Mouse (Mus musculus): ENCODE data around the gene Sirt2.

The Sirt2 gene

DNA sequence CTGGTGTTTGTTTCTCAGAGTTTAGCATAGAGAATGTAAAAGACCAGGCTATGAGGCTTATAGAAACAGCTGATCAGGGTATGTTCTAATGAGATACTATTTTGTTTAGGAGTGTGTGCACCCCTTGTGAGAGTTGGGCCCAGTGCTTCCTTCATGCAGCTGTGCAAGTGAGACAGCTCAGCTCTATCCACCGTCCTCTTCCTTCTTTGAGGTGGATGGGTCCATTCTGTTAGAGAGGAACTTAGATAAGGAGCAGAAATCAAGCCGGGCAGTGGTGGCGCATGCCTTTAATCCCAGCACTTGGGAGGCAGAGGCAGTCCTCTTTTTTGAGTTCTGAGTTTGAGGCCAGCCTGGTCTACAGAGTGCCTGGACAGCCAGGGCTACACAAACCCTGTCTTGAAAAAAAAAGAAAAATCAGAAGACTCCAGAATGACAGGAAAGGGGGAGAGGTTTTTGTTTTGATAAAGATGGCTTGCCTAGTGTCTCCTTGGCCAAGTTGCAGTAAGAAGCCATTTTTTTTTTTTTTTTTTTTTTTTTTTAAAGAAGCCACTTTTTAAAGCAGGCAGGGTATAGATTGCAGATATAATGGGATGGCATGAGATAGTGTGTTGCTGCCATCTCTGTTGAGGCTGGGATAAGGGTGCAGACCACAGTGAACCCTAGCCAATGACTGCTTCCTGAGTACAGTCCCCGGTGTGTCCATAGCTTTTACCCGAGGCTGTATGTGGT is 47.9 kb downstream of the Sirt2 start:
- no peak for ATAC-seq (ENCODE audit: insufficient number of reproducible peaks, low FRiP score, low TSS enrichment)

DNA sequence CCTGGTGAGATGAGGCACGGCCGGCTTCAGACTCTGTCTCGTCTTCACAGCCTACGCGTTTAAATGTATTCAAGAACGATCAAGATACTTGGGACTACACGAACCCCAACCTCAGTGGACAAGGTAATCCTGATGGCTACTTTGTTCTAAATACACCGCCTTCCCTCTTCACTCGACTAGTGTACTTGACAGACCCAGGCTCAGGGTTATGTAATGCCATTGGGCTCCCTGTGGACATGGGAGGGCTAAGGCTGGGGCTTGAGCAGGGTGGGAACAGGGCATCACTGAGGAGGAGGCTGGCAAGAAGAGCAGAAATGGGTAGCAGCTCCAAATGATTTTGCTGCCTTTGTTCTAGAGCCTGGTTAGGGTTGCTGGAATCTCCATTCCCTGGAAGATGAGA is 48.7 kb downstream of the Sirt2 start:
- ATAC-seq (ENCODE audit: insufficient number of reproducible peaks, low FRiP score, low TSS enrichment), result no peak

DNA sequence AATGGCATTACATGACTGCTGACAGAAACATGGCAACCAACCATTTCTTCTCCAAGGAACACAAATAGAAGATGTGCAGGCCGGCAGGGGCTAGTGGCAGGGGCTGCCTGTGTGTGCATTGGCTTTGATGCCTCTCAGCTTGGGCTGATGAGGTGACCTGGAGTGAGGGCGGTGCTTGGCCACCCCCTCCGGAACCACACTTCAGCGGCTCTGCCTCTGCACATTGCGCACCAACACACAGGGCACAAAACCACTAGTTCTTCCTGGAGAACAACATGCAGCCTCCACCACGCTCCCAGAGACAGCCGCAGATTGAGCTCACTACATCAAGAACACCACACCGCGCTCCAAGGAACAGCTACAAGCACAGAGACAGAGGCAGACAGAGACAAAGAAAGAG is 49.7 kb downstream of the Sirt2 start:
- ATAC-seq (ENCODE audit: insufficient number of reproducible peaks, low FRiP score, low TSS enrichment), result no peak

DNA sequence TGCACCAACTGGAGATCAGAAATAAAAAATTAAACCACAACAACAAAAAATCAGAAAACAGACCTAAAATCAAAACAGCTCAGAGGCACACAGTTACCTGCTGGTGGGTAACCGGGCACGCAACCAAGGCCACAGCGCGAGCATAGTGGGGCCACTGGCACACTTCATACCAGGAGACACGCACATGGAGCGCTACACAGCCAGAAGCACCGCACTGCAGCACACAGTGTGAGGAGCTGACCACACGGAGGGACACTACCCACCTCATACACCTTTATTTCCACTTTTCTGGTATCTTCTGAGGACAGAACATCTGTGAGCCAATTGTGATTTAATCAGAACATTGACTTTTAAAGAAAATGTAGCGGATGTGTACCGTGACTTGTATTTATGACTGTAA is 50.4 kb downstream of the Sirt2 start:
- ATAC-seq (ENCODE audit: insufficient number of reproducible peaks, low FRiP score, low TSS enrichment), result no peak

DNA sequence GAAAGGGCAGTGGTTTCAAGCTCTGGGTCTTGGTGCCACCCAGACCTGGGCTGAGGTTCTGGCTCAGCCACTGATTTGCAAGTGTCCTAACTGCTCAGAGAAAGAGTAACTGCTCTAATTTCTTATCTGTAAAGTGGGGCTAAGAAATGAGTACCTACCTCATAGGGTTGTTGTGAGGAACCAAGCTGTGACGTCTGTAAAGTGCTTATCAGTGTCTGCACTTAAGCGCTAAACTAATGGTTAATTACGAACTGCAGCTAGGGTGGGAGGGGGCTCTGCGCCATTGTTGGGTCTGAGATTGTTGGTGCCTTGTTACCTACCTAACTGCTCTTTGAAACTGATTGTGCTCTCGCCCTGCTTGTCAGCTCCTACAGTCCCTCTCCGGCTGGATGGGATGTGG is 51.0 kb downstream of the Sirt2 start:
- ATAC-seq (ENCODE audit: insufficient number of reproducible peaks, low FRiP score, low TSS enrichment), result no peak

DNA sequence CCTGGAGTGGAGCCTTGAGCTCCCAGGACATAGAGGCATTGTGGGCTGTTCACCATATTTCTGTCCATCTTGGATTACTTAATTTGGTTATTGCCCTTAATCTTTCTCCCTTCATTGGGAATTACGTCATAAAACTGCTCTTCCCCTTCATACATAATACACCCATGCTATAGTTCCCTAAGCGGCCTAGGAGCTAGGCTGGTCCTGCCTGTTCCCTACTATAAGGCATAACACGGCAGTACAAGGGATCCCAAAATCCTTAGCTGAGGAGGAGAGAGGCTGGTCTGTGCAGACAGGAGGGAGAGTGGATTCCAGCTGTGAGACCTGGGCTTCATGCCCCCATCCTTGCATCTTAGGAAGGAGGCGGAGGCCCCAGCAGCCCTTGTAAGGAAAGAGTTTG is 51.4 kb downstream of the Sirt2 start:
- ATAC-seq (ENCODE audit: insufficient number of reproducible peaks, low FRiP score, low TSS enrichment), result no peak

DNA sequence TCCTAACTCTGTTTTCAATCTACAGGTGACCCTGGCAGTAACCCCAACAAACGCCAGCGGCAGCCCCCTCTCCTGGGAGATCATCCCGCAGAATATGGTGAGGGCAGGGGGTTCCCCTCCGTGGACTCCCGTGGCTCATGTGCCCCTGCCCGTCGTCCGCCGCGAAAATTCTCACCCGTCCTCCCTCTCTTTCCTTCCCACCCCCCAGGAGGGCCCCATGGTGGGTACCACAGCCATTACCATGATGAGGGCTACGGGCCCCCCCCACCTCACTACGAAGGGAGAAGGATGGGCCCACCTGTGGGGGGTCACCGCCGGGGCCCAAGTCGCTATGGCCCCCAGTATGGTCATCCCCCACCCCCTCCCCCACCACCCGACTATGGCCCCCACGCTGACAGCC is 51.9 kb downstream of the Sirt2 start:
- ATAC-seq (ENCODE audit: insufficient number of reproducible peaks, low FRiP score, low TSS enrichment), result no peak

DNA sequence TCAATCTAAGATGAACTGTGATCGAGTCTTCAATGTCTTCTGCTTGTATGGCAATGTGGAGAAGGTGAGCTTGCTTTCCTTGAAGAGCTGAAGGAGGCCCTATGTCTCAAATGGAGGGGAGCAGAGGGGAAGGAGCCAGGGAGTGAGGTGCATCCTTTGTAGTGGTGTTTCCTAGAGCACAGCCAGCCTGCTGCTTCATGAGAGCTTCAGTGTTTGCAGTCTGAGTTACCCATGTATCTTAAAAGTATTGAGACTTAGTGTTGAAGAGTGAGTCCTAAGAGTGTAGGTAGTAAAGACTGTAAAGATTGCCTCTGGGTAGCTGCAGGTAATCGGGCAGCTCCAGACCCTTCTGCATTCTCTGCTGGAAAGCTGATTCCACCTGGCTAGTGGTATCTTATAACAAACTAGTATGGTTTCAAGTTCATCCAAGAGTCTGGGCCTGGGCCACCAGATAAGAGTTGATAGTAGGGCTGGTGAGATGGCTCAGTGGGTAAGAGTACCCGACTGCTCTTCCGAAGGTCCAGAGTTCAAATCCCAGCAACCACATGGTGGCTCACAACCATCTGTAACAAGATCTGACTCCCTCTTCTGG is 52.4 kb downstream of the Sirt2 start:
- no peak for ATAC-seq (ENCODE audit: insufficient number of reproducible peaks, low FRiP score, low TSS enrichment)

DNA sequence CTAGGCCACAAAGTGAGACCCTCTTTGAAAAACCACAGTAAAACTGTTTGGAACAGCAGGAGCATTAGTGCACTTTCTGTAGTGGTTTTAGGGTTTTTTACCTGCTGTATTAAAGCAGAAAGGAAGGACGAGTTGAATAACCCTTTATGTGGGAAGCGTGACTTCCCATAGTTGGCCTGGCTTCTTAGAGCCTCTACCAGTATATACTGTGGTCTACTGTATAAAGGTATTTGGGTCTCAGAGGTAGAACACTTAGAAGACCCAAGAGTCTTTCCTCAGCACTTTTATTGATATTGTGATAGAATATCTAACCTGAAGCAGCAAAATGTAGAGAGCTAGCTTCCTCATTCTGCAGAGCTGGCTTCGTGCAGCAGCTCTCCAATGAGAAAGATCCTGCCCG is 53.0 kb downstream of the Sirt2 start:
- ATAC-seq (ENCODE audit: insufficient number of reproducible peaks, low FRiP score, low TSS enrichment), result no peak

DNA sequence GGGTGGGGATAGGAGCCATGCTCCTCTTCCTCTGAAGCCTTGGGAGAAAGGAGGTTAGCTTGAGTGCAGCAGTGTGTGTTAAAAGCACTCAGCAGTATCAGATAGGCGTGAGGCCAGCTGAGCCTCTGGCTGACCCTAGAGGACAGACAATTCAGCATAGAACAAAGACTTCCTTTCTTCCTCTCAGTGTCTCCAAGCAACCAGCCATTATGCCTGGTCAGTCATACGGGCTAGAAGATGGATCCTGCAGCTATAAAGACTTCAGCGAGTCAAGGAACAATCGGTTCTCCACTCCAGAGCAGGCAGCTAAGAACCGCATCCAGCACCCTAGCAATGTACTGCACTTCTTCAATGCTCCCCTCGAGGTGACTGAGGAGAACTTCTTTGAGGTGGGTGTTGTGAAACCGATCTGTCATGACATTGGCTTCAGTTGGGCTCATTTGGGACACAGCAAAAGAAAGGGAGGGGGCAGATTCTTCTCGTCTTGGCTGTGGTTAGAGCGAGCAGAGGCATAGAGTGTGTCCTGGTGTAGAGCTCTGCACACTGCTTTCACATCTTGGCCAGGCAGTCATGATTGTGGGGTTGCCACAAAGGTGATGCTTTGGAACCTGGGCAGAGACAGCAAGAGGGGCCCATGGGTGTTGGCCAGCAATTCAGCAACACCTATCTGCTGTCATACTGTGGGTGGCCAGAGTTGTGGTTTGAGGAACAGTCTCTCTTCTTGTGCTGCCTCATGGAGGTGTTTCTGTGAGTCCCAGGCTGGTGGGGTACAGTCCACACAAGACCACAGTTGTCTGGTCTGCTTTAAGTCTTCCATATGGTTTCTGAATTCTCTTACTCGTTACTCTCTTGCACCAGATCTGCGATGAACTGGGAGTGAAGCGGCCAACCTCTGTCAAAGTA is 54.1 kb downstream of the Sirt2 start:
- ATAC-seq (ENCODE audit: insufficient number of reproducible peaks, low FRiP score, low TSS enrichment), result no peak

DNA sequence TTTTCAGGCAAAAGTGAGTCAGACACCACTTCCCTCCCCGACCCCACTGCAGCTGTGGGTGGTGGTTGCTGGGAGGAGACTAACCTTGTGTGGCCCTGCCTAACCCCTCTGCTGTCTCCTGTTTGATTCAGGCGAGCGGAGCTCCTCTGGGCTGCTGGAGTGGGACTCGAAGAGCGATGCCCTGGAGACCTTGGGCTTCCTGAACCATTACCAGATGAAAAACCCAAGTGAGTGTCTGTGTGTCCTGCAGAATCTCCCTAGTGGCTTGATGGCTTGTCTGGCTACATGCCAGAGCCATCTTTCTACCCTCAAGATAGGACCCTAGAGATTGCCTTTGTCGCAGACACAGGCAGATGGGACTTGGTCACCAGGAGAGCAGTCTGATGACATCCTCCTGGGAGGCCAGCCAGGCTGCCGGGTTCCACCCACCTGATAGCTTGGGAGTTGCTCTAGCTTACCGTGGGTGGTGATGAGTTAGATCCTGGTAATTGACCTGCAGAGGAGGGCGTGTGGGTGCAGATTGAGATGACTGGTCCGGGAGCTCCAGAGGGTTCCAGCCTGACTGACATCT is 54.8 kb downstream of the Sirt2 start:
- 0 out of 2 replicates have a peak, but pooled peaks have one; percentile 10 for ATAC-seq (ENCODE audit: insufficient number of reproducible peaks, low FRiP score, low TSS enrichment)

DNA sequence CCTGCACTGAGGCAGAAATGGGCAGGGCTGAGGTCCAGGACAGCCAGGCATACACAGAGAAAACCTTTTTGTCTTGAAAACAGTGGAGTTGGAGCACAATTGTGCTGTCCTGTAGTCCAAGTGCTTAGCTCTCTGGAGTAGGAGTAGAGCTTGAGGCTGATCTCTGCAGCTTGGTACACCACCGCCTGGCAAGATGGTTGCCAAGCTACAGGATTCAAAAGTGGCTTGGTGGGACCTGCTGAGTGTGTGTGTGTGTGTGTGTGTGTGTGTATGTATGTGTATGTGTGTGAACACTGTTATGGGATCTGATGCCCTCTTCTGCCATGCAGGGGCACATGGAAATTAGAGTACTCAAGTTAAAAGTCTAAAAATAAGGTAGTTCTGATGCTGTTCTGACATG is 56.0 kb downstream of the Sirt2 start:
- no peak for ATAC-seq (ENCODE audit: insufficient number of reproducible peaks, low FRiP score, low TSS enrichment)

DNA sequence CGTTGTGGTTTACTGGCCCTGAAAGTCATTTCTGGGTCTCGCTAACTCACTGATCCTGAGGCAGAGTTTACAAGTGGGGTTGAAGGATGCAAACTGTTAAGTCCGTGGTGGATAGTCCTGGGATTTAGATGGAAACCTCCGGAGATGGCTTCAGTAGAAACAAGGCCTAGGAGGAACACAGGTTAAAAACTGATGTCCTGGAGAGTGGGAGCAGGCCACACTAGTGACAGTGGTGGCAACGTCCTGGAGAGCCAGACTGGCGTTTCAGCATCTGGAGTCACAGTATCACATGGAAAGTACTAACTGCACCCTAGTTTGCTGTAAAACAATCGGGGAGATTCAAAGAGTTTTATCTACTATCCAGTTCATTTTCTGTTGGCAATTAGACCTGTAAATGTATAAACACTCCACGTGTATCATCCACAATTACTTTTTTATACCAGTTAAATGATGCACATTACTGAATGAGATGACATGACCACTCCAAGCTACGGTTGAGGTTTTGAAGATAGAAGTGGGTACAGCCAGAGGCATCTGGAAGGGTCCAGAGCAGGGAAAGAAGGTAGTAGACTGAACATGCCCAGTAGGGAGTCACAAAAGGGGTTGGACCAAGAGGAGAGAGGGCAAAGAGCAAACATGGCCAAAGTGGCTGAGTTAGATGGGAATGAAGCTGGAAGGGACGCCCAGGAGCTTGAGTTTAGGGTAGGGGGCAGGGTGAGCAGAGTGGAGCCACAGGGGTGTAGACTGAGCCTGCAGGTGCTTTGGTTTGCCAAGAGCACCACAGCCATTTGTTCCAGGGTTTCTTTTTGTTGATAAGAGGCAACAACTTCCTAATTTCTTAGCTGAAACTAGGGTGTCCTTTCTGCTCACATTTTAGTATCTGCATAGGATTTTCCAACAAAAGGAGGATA is 56.7 kb downstream of the Sirt2 start:
- ATAC-seq (ENCODE audit: insufficient number of reproducible peaks, low FRiP score, low TSS enrichment), result no peak

DNA sequence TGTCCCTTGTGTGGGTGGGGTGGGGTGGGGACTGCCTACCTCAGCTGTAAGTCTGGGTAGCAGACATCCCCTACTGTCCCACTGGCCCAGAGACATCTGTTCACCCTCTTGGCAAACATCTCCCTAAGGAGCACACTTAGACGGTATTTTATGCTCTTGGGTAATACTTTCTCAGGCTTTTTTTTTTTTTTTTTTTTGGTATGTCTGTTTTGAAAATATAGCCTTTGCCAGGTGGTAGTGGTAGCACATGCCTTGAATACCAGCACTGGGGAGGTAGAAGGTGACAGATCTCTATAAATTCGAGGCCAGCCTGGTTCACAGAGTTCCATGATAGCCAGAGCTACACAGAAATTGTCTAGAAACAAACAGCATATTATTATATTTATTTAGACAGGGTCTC is 57.4 kb downstream of the Sirt2 start:
- ATAC-seq (ENCODE audit: insufficient number of reproducible peaks, low FRiP score, low TSS enrichment), result no peak

DNA sequence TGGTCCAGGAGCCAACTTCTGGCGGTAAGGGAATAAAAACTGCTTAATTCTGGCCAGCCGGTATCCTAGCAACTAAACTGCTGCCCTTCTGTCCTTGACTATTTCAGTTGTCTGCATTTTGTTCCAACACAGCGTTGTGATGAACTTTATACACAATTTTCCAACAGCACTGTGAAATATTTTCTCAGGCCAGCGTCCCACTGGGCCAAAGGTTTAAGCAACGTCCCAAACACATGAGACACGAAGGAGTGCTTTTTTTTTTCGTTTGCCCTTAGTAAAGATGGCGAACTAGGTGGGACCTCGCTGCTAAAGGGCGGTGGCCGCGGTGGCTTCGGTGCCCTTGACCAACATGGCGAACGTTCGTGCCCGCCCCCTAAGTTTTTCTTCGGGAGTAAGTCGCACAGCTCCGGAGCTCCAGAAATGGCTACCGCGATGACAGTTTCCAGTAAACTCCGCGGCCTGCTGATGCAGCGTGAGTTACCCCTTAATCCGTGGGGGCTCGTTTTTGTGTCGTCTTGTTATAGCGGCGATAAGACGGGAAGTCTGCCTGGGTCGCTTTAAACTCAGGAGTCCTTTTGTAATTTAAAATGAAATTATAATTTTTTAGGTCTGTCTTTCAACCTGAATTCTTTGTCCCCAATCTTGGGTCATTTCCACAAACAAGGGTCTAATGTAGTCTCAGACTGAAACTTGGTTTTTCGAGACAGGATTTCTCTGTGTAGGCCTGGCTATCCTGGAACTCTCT is 58.6 kb downstream of the Sirt2 start, which contains the start of gene Ech1:
Ech1 (plus strand) TSS at position 277 of the 745 bp plus-strand sequence.
- ATAC-seq (ENCODE audit: insufficient number of reproducible peaks, low FRiP score, low TSS enrichment), result peak; percentile 60; the same call in 1 of the 2 replicates

DNA sequence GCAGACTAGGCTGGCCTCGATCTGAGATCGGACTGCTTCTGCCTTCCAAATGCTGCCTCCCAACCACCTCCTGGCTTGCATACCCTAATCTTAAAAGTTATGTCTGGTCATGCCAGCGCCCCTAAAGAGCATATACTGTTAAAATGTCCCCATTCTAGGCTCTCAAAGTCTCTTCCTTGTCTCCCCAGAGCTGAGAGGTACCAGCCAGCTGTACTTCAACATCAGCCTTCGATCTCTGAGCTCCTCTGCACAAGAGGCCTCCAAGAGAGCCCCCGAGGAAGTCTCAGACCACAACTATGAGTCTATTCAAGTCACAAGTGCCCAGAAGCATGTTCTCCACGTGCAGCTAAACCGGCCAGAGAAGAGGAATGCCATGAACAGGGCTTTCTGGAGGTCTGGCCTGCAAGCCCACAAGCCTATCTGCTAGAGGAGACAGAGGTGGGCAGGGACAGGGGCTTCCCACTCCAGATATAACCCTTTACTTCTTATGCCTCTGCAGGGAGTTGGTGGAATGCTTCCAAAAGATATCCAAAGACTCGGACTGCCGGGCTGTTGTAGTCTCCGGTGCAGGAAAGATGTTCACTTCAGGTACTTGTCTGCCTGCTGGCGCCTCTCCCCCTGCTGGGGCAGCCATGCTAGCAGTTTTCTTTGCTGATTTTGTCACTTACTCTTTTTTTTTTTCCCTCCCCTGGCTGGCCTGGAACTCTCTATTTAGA is 59.3 kb downstream of the Sirt2 start:
- no peak for ATAC-seq (ENCODE audit: insufficient number of reproducible peaks, low FRiP score, low TSS enrichment)

DNA sequence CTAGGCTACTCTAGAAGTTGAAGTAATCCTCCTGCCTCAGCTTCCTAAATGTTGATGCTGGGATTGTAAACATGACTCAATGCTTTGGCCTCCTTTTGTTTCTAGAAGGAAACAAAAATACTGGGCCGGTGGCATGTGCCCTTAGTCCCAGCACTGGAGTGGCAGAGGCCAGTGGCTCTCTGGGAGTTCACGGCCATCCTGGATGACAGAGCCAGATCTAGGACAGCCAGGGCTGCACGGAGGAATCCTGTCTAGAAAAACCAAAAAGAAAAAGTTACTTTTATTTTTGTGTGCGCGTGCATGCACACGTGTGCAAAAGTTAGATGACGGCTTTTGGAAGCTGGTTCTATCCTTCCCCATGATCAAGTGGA is 59.9 kb downstream of the Sirt2 start:
- no peak for ATAC-seq (ENCODE audit: insufficient number of reproducible peaks, low FRiP score, low TSS enrichment)

DNA sequence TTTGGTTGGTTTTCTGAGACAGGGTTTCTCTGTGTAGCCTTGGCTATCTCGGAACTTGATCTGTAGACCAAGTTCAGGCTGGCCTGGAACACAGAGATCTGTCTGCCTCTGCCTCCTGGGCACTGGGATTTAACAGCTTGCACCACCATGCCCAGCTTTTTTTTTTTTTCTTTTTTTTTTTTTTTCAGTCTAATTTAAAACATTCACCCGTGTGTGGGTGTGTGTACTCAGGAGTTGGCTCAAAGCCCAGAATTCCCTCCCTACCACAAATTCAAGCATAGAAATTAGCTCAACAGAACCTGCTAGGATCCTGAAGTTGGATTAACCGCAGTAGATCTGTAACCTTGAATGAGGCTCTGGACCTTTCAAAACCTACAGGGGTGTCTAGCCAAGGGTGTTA is 60.8 kb downstream of the Sirt2 start:
- no peak for ATAC-seq (ENCODE audit: insufficient number of reproducible peaks, low FRiP score, low TSS enrichment)

DNA sequence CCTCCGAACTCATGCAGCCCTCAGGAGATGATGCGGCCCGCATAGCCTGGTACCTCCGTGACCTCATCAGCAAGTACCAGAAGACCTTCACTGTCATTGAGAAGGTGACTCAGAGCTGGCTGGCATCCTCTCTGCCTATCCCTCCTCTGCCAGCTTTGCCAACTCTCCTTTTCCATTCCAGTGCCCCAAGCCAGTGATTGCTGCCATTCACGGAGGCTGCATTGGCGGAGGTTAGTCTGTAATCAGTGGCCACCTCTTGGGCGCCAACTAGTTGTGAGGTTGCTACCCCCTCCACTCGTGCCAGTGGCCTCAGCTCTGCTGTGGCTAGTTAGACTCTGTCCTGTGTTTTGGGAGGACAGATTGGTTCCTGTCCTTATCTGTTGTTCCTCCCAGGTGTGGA is 63.3 kb downstream of the Sirt2 start:
- ATAC-seq (ENCODE audit: insufficient number of reproducible peaks, low FRiP score, low TSS enrichment), result no peak
